Mouse (Mus musculus): ENCODE measurements around the gene Caln1. TPM values are rescaled to one million over a fixed set of nuclear protein-coding genes. Genes with fewer than 3 reads are reported as not detected.

The Caln1 gene
- polyA plus RNA-seq, 1 experiment from 2014 or later, result 0.11 TPM

DNA sequence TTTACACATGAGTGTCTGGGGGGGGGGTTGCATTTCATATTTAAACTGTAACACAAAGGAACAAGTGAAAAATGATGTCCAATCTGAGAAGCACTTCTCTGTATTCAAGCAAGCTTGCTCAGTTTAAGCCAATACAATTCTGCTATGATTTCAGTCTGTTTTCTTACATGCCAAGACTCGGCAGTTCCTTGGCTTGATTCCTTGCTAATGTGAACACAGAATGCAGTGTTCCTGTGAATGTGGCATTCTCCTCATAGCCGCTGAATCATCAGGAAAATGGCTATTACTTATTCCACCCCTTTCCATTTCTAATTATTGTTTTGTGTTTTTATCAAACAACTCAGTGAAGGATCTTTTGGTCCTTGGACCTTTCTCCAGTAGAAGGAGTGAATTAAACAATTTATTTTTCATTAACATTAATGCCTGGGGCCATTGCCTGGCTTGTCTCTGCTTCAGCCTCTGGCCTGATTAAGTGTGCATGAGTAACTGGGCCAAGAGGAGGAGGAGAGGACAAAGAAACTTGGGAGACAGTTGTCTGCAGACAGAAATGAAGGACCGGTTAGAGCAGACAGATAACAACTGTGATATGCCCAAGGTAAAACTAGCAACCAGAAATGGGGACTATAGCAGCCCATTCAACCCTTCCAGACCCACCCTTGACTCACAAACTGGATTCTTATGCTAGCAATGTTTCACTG lies 423.6 kb downstream of the Caln1 start:
- H3K27ac ChIP-seq, result no peak overlapping the region
- H3K9ac ChIP-seq (ENCODE audit: low read depth, low read length), result no peak overlapping the region
- no peak for TF ChIP-seq CTCF (IDR thresholded peaks at IDR 0.05; ENCODE audit: low read depth)
- 84% methylated on average over 3 of the region's 3 CpGs for WGBS
- ATAC-seq (replicated peaks; ENCODE audit: low FRiP score, low read depth), result no peak
- no peaks in the 10 kb centered on the region for H3K27me3 ChIP-seq (ENCODE audit: insufficient read depth, low read length)
- no peak overlapping the region for H3K4me3 ChIP-seq (replicated peaks; ENCODE audit: low read depth, low read length)
- no peak overlapping the region for H3K4me2 ChIP-seq (ENCODE audit: low read length)
- no peaks in the 10 kb centered on the region for H3K36me3 ChIP-seq (ENCODE audit: insufficient read depth, low read length)
- H3K4me1 ChIP-seq (replicated peaks; ENCODE audit: insufficient read depth, low read length), result no peaks in the 10 kb centered on the region
- no peak for DNase-seq (ENCODE audit: low spot score)
- H3K9me3 ChIP-seq (replicated peaks; ENCODE audit: low read length), result no peaks in the 10 kb centered on the region

DNA sequence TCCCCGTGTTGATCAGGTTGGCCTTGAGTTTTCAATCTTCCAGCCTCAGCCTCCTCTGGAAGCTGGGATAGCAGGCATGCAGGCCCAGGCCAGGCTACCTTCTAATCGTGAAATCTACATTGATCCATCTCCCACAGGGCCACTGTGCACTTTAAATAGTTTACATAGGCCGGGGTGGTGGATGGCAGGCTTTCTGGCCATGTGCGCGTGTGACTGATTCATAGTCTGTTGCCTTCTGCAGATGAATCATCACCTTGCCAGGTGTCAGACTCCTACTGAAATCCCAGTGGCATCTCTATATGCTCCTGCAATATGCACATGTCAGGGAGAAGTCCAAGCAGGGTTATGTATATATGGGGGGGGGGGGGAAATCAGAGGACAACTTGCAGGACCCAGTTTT lies 428.5 kb downstream of the Caln1 start:
- no peak overlapping the region for H3K27ac ChIP-seq
- WGBS, result 80% methylated on average over 5 of the region's 5 CpGs
- H3K4me2 ChIP-seq (ENCODE audit: low read length), result no peak overlapping the region
- H3K9ac ChIP-seq (ENCODE audit: low read depth, low read length), result no peak overlapping the region
- H3K36me3 ChIP-seq (ENCODE audit: insufficient read depth, low read length), result no peaks in the 10 kb centered on the region
- H3K4me3 ChIP-seq (replicated peaks; ENCODE audit: low read depth, low read length), result no peak overlapping the region
- no peaks in the 10 kb centered on the region for H3K9me3 ChIP-seq (replicated peaks; ENCODE audit: low read length)
- ATAC-seq (replicated peaks; ENCODE audit: low FRiP score, low read depth) (no peak), DNase-seq (ENCODE audit: low spot score) (no peak)
- no peaks in the 10 kb centered on the region for H3K4me1 ChIP-seq (replicated peaks; ENCODE audit: insufficient read depth, low read length)
- no peaks in the 10 kb centered on the region for H3K27me3 ChIP-seq (ENCODE audit: insufficient read depth, low read length)
- no peak for TF ChIP-seq CTCF (IDR thresholded peaks at IDR 0.05; ENCODE audit: low read depth)

- Histone ChIP-seq H3K36me3 (ENCODE audit: insufficient read depth, low read length) (no peaks in the 10 kb centered on the region), H3K27ac (no peak overlapping the region), H3K9me3 (replicated peaks; ENCODE audit: low read length) (0 out of 2 replicates have a peak, but pooled peaks cover 3% of the 10 kb centered on the region), H3K4me1 (replicated peaks; ENCODE audit: insufficient read depth, low read length) (no peaks in the 10 kb centered on the region), H3K4me3 (replicated peaks; ENCODE audit: low read depth, low read length) (no peak overlapping the region), H3K4me2 (ENCODE audit: low read length) (no peak overlapping the region), H3K9ac (ENCODE audit: low read depth, low read length) (no peak overlapping the region), H3K27me3 (ENCODE audit: insufficient read depth, low read length) (no peaks in the 10 kb centered on the region)
- WGBS, result 44% methylated on average over 6 of the region's 6 CpGs
- DNase-seq (ENCODE audit: low spot score), result no peak
- TF ChIP-seq CTCF (IDR thresholded peaks at IDR 0.05; ENCODE audit: low read depth), result no peak
- no peak for ATAC-seq (replicated peaks; ENCODE audit: low FRiP score, low read depth)
Measured at GRCm38 (mm10) chr5:130810314-130810713, 441.1 kb downstream of the Caln1 start.

GRCm38 (mm10) chr5:130810846-130811245 lies 441.6 kb downstream of the Caln1 start:
- no peak overlapping the region for H3K4me2 ChIP-seq (ENCODE audit: low read length)
- H3K36me3 ChIP-seq (ENCODE audit: insufficient read depth, low read length), result no peaks in the 10 kb centered on the region
- ATAC-seq (replicated peaks; ENCODE audit: low FRiP score, low read depth) (no peak), DNase-seq (ENCODE audit: low spot score) (no peak)
- H3K4me1 ChIP-seq (replicated peaks; ENCODE audit: insufficient read depth, low read length), result no peaks in the 10 kb centered on the region
- H3K9me3 ChIP-seq (replicated peaks; ENCODE audit: low read length), result 0 out of 2 replicates have a peak, but pooled peaks cover 3% of the 10 kb centered on the region
- no peak overlapping the region for H3K27ac ChIP-seq
- H3K27me3 ChIP-seq (ENCODE audit: insufficient read depth, low read length), result no peaks in the 10 kb centered on the region
- no peak overlapping the region for H3K4me3 ChIP-seq (replicated peaks; ENCODE audit: low read depth, low read length)
- TF ChIP-seq CTCF (IDR thresholded peaks at IDR 0.05; ENCODE audit: low read depth), result no peak
- WGBS, result 52% methylated on average over 1 of the region's 1 CpGs
- H3K9ac ChIP-seq (ENCODE audit: low read depth, low read length), result no peak overlapping the region

DNA sequence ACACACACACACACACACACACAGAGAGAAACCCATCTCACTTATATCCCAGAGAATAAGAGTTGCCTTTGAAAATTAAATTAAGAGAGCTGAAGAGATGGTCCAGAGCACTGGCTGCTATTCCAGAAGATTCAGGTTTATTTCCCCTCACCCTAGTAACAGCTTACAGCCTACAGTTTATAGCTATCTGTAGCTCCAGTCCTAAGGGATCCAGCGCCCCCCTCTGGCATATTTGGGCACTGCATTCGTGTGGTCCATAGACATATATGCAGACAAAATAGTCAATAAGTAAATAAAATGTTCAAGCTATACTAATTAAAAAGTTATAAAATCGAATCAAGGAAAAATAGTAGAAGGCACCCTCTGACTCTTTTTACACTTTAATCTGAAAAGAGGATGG lies 442.0 kb downstream of the Caln1 start:
- H3K4me2 ChIP-seq (ENCODE audit: low read length), result no peak overlapping the region

DNA sequence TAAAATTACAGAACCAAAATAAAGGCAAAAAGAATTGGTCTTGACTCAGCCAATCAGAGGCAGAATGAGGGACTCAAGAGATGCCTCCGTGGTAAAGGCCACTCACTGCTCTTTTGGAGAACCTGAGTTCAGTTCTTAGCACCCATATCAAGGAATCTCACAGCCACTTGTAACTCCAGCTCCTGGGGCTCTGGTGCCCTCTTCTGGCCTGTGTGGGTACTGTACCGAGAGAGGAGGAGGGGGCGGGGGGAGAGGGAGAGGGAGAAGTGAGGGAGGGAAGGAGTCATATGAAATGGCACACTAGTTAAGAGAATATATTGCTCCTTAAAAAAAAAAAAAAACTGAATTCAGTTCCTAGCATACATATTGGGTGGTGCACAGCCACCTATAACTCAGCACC lies 442.7 kb downstream of the Caln1 start:
- no peaks in the 10 kb centered on the region for H3K27me3 ChIP-seq (ENCODE audit: insufficient read depth, low read length)
- H3K27ac ChIP-seq, result no peak overlapping the region
- TF ChIP-seq CTCF (IDR thresholded peaks at IDR 0.05; ENCODE audit: low read depth), result peak; percentile 38
- no peak overlapping the region for H3K4me3 ChIP-seq (replicated peaks; ENCODE audit: low read depth, low read length)
- H3K4me1 ChIP-seq (replicated peaks; ENCODE audit: insufficient read depth, low read length), result no peaks in the 10 kb centered on the region
- H3K9ac ChIP-seq (ENCODE audit: low read depth, low read length), result no peak overlapping the region
- ATAC-seq (replicated peaks; ENCODE audit: low FRiP score, low read depth), result no peak
- no peak overlapping the region for H3K4me2 ChIP-seq (ENCODE audit: low read length)
- no peak for DNase-seq (ENCODE audit: low spot score)
- 78% methylated on average over 3 of the region's 3 CpGs for WGBS
- no peaks in the 10 kb centered on the region for H3K36me3 ChIP-seq (ENCODE audit: insufficient read depth, low read length)
- H3K9me3 ChIP-seq (replicated peaks; ENCODE audit: low read length), result 0 out of 2 replicates have a peak, but pooled peaks cover 3% of the 10 kb centered on the region

More for the DNA sequence above, 442.0 kb downstream of the Caln1 start:
- peak; percentile 72 for TF ChIP-seq CTCF (IDR thresholded peaks at IDR 0.05; ENCODE audit: low read depth)
- Histone ChIP-seq H3K27me3 (ENCODE audit: insufficient read depth, low read length) (no peaks in the 10 kb centered on the region), H3K9ac (ENCODE audit: low read depth, low read length) (no peak overlapping the region), H3K4me1 (replicated peaks; ENCODE audit: insufficient read depth, low read length) (no peaks in the 10 kb centered on the region), H3K9me3 (replicated peaks; ENCODE audit: low read length) (0 out of 2 replicates have a peak, but pooled peaks cover 3% of the 10 kb centered on the region), H3K4me3 (replicated peaks; ENCODE audit: low read depth, low read length) (no peak overlapping the region), H3K27ac (no peak overlapping the region), H3K36me3 (ENCODE audit: insufficient read depth, low read length) (no peaks in the 10 kb centered on the region)
- whole genome bisulfite sequencing, result 28% methylated on average over 3 of the region's 3 CpGs
- DNase-seq (ENCODE audit: low spot score), result peak; percentile 65
- ATAC-seq (replicated peaks; ENCODE audit: low FRiP score, low read depth), result no peak
